Mouse (Mus musculus) G1E (cell line): ENCODE results near the gene Auts2.

Experiments
- CTCF ChIP-seq: IDR thresholded peaks from 2 replicates; pipeline ENCODE4 v1.5.1; 2012; ENCODE audit warnings: low read depth, low read length, inconsistent platforms, mixed read lengths
- GATA2 ChIP-seq: IDR thresholded peaks from 2 replicates; pipeline ENCODE4 v1.6.1; 2012; ENCODE audit warnings: low read depth, low read length, inconsistent platforms, borderline replicate concordance
- POLR2AphosphoS5 ChIP-seq: IDR thresholded peaks from 2 replicates; pipeline ENCODE4 v1.6.1; 2012; ENCODE audit warnings: low read depth, low read length, inconsistent platforms; ENCODE audit not compliant: insufficient replicate concordance
- TAL1 ChIP-seq: conservative IDR thresholded peaks from 2 replicates; pipeline ENCODE4 v1.6.1; 2012; ENCODE audit warnings: low read depth, low read length, inconsistent platforms, mixed read lengths

DNA sequence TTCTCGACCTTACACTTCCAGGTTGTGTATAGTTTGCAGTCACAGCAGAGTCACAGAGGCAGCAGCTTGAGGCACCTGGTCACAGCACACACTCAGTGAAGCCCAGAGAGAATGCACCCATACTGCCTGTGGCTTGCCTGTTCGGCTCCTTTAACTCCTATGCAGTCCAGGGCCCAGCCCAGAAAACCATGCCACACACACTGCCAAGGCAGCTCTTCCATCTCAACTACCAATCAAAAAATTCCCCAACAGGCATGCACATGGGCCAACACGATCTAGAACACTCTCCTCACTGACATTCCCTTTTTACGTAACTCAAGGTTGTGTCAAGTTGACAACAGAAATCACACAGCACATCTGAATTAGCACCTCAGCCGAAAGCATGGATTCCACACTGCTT is 374.3 kb downstream of the Auts2 start:
- TF ChIP-seq CTCF (no peak), TAL1 (no peak), GATA2 (no peak), POLR2AphosphoS5 (no peak)
